Mouse (Mus musculus): ENCODE results near the gene Nek3.
"Not testable (repeated sequence)": the region's sequence is repeated elsewhere in the genome, so short reads cannot be mapped to it uniquely, and the experiment has no call there.

Nek3 gene

DNA sequence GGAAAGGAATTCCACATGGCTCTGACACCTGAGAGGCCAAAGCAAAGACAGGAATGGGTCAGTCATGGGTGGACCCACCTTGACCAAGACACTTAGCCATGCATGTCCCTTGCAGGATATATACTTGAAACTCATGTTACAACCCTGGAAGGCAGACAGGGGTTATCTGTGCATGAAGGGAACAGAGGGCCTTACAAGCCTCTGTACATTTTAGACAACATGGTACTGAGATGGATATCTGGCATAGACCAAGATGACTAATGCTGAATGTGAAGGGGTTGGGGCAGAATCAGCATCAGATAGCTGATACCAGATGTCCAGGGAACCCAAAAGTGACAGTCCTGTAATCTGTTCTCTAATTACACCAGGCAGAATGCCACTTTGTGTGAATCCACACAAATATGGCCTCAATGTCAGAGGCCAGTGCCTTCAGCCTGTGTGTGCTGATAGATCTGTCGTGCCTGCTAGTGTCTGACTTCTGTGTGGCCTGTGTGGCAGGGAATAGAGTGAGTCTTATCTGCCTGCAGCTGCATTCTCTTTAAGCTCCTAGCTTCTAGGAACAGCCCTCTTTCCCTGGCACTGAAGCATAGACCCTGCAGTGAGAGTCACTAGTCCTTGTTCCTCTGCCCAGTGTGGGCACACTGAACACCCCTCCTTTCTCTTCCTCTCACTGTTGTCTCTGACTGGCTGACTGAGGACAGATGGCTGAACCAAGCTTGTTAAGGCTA lies 22.3 kb downstream of the Nek3 start:
- no peak for DNase-seq (ENCODE audit: low spot score)

DNA sequence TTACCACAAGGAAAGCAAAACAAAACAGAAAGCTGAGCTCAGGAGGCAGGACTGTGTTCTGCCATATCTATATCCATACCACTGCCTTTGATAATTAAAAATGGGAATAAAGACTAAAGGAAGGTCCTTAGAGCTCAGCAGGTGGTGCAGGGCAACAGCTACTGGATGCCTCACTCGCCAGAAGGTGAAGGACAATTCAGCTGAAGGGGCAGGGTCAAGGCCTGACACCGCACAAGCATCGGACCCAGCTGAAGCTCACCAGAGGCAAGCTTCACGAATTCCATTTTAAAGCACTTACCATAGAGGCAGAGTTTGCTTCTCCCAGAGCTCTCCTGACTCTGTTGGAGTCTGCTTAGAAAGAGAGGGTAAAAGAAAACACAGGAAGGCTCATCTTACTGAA lies 23.6 kb downstream of the Nek3 start:
- DNase-seq (ENCODE audit: low spot score), result no peak

GRCm38 (mm10) chr8:22141836-22142385 lies 24.3 kb downstream of the Nek3 start:
- no peak for DNase-seq (ENCODE audit: low spot score)

GRCm38 (mm10) chr8:22136462-22136861 lies 29.8 kb downstream of the Nek3 start:
- not testable (repeated sequence) for DNase-seq (ENCODE audit: low spot score)

DNA sequence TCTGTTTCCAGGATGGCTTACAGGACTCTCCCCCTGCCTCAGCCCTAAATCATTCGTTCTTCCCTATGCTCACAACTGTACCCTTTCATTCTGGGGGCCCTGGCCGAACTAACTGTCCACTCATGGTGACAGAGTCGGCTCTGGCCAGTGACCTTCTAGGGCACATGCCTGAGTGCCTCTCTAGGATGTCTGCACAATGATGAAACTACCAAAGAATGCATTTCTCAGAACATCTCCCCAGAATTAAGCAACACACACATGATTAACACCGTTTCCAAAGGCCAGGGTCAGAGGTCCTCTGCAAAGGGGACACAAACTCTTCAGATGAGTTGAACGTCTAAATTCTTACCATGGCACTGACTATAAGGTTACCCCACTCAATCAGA lies 31.5 kb downstream of the Nek3 start:
- no peak for DNase-seq (ENCODE audit: low spot score)

- DNase-seq (ENCODE audit: low spot score), result no peak
Measured at GRCm38 (mm10) chr8:22134078-22134749, 32.0 kb downstream of the Nek3 start.

GRCm38 (mm10) chr8:22132062-22132461 lies 34.2 kb downstream of the Nek3 start:
- no peak for DNase-seq (ENCODE audit: low spot score)

GRCm38 (mm10) chr8:22124220-22125152 lies 41.7 kb downstream of the Nek3 start, which contains the start of gene Nek5:
Gene Nek5, minus strand, starts transcription at chr8:22125053.
- DNase-seq (ENCODE audit: low spot score), result peak; percentile 48

DNA sequence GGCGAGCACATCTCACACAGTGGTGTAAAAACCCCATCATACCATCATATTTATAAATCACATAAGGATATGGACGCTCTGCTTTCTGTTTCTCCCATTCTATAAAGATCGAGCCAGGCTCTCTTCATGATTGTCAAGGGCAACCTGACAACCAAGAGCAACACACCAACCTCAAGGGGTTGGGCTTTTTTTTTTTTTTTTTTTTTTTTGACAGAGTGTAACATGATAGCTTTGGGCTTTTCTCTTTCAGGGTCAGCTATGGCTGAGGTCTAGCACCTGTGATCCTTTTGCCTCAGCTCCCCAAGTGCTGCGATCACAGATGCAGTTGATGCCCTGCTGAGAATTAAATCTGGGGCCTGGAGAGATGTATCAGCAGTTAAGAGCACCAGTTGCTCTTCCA lies 59.2 kb downstream of the Nek3 start:
- DNase-seq (ENCODE audit: low spot score), result no peak

DNA sequence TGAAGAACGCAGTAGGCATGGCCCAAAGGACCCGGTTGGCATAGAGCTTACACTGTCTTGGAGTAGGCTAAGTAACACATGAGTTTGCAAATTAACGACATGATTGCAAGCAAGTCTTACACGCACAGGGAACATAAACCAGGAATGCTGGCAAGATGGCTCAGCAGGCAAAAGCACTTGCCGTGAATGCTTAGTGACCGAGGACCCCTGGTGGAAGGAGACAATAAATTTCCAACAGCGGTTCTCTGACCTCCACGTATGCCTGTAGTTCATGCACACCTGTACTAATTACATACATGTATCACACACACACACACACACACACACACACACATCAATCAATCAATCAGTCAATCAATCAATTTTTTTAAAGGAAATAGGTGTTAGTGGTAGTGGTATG lies 74.7 kb downstream of the Nek3 start:
- DNase-seq (ENCODE audit: low spot score), result no peak

- DNase-seq (ENCODE audit: low spot score), result no peak
Measured at GRCm38 (mm10) chr8:22089226-22089625, 77.0 kb downstream of the Nek3 start.

- DNase-seq (ENCODE audit: low spot score), result no peak
Measured at GRCm38 (mm10) chr8:22079313-22080007, 86.8 kb downstream of the Nek3 start.

Measured in testis, postnatal 14 days (tissue).